Mouse (Mus musculus) thymus, postnatal 14 days (tissue): ENCODE measurements around the gene Atf7.

ENCODE experiments used
- DNase-seq: peaks from one replicate; pipeline ENCODE4 v3.0.0; 2021

Gene Atf7

GRCm38 (mm10) chr15:102544801-102545200, 80.5 kb downstream of the Atf7 start:
- no peak for DNase-seq

- no peak for DNase-seq
Observed at GRCm38 (mm10) chr15:102533926-102534325, 91.3 kb downstream of the Atf7 start.

- DNase-seq, result no peak
Observed at GRCm38 (mm10) chr15:102532106-102532900, 93.0 kb downstream of the Atf7 start.

GRCm38 (mm10) chr15:102531586-102531985, 93.7 kb downstream of the Atf7 start:
- DNase-seq, result no peak

- DNase-seq, result no peak
Observed at GRCm38 (mm10) chr15:102530566-102530965, 94.7 kb downstream of the Atf7 start.

GRCm38 (mm10) chr15:102528396-102528795, 96.9 kb downstream of the Atf7 start:
- DNase-seq, result no peak

GRCm38 (mm10) chr15:102527936-102528335, 97.3 kb downstream of the Atf7 start:
- DNase-seq, result peak; percentile 40

GRCm38 (mm10) chr15:102526111-102527002, 98.9 kb downstream of the Atf7 start:
- peak; percentile 37 for DNase-seq

GRCm38 (mm10) chr15:102524892-102525485, 100.3 kb downstream of the Atf7 start, which contains the start of gene Npff:
Gene Npff, minus strand, starts transcription at chr15:102524942.
- peak; percentile 78 for DNase-seq

GRCm38 (mm10) chr15:102521480-102521879, 103.8 kb downstream of the Atf7 start:
- DNase-seq, result no peak

GRCm38 (mm10) chr15:102520416-102520815, 104.8 kb downstream of the Atf7 start:
- no peak for DNase-seq

GRCm38 (mm10) chr15:102519211-102520141, 105.8 kb downstream of the Atf7 start:
- DNase-seq, result no peak

GRCm38 (mm10) chr15:102518859-102519201, 106.4 kb downstream of the Atf7 start:
- DNase-seq, result no peak

- DNase-seq, result peak; percentile 99
Observed at GRCm38 (mm10) chr15:102517976-102518858, 107.0 kb downstream of the Atf7 start, which contains the start of gene Tarbp2. Gene Tarbp2, plus strand, starts transcription at chr15:102518192.

- no peak for DNase-seq
Observed at GRCm38 (mm10) chr15:102517631-102517975, 107.7 kb downstream of the Atf7 start.

GRCm38 (mm10) chr15:102516728-102517404, 108.4 kb downstream of the Atf7 start, which contains the start of gene Map3k12:
Gene Map3k12, minus strand, starts transcription at chr15:102517064.
- peak; percentile 82 for DNase-seq

- DNase-seq, result no peak
Observed at GRCm38 (mm10) chr15:102516293-102516692, 109.0 kb downstream of the Atf7 start.

- DNase-seq, result no peak
Observed at GRCm38 (mm10) chr15:102515791-102516190, 109.5 kb downstream of the Atf7 start.

- no peak for DNase-seq
Observed at GRCm38 (mm10) chr15:102515261-102515660, 110.0 kb downstream of the Atf7 start.

- DNase-seq, result no peak
Observed at GRCm38 (mm10) chr15:102513004-102513403, 112.3 kb downstream of the Atf7 start.

- DNase-seq, result no peak
Observed at GRCm38 (mm10) chr15:102512471-102512870, 112.8 kb downstream of the Atf7 start.
